Mouse (Mus musculus) cerebellum, adult 18-20 months (tissue): ENCODE measurements around the gene Akr1c13.

Source experiments
- DNase-seq, 2 experiments: peaks; one replicate each; pipeline ENCODE4 v3.0.0; 2021

Gene Akr1c13

GRCm38 (mm10) chr13:4244861-4245559 lies 54.1 kb downstream of the Akr1c13 start:
- DNase-seq = no peak

GRCm38 (mm10) chr13:4249347-4249746 lies 58.4 kb downstream of the Akr1c13 start:
- DNase-seq = no peak
